Mouse (Mus musculus): ENCODE measurements at regions not wholly inside any gene's neighbourhood (a gene's known extent, or its start where the extent isn't known, plus 50 kb on each side); places are given as distances from the start of the nearest gene placed in this dataset.

GRCm38 (mm10) chr2:142560896-142561500 lies 340.3 kb downstream of the Kif16b start:
- DNase-seq = no peak

GRCm38 (mm10) chr2:142560400-142560799 lies 340.9 kb downstream of the Kif16b start:
- no peak for DNase-seq

- no peak for DNase-seq
Observed at GRCm38 (mm10) chr2:142559946-142560345, 341.4 kb downstream of the Kif16b start.

DNA sequence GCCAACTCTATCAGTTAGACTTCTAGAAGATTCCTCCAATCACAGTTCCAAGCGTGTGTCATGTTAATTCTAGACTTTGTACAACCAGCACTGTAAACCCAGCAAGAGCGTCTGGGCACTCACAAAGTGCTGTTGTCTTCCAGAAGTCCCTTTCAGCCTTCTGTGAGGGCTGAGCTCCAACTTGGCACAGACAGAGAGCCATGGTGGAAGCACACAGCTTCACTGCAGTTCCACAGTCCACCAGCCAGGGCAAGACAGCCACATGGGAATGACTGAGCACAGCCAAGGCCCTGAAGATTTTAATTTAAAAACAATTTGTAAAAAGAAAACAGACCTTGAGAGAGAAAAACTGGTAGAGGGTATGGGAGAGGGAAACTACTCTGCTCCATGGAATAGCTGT lies 346.5 kb downstream of the Kif16b start:
- peak; percentile 66 to 79 for DNase-seq

GRCm38 (mm10) chr2:142551690-142552089 lies 349.6 kb downstream of the Kif16b start:
- DNase-seq = no peak

DNA sequence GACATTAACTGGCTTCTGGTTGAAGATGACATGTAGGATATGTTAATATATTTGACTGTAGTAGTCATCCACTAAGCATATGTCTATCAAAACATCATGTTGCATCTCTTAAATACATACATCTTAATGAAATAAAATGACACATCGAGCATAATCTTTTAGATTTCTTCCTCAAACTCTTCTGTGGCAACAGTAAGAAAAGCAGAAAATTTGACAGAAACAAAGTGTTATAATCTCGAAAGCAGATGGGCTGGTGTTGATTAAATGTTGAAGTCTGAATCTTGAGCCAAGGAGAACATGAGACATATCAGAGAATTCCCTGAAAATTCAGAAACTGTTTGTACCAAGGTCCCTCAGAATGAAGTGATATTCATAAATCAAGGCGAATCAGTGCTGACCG lies 352.6 kb downstream of the Kif16b start:
- no peak for DNase-seq

DNA sequence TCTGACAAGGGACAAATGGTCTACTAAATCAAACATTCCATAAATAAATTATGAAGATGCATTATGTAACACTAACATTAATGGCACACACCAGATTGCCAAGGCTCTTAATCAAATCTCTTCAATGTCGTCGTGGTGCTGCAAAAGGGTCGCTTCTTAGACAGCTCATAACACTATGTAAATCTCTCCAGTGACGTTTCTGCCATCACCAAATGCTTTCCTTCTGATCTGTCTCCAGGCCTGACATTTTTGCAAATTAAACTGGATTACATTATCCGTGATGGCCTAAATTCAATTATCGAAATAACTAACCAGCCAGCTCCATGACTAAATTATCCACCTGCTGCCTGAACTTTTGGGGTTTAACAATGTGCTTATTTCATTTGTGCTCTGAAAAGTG lies 356.4 kb downstream of the Kif16b start:
- DNase-seq = no peak

DNA sequence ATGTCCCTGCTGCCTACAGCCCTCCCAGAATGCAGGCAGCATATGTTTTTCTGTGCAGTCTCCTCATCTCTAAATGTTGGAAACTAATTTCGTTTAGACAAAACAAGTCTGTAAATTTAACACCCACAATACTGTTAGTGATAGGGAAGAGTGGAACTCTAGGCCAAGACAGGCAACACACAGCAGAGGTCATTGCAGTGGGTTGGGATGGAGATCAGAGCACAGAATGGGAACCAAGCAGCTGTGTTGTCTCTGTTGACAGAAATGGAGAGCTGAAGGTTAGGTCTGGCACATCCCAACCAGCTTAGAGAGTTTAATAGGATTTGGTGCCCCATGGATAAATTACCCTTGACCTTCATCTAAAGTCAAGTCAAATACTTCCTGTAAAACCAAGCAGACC lies 361.4 kb downstream of the Kif16b start:
- no peak for DNase-seq

- no peak for DNase-seq
Observed at GRCm38 (mm10) chr2:142533555-142533954, 367.8 kb downstream of the Kif16b start.

- no peak for DNase-seq
Observed at GRCm38 (mm10) chr2:142522471-142522870, 378.9 kb downstream of the Kif16b start.

- peak; percentile 6 to 14 for DNase-seq
Observed at GRCm38 (mm10) chr2:142517731-142518130, 383.6 kb downstream of the Kif16b start.

- no peak for DNase-seq
Observed at GRCm38 (mm10) chr2:142505216-142505615, 396.1 kb downstream of the Kif16b start.
